Comparison of ENCODE assay signal across 8 mouse cellular contexts in genomic region chr7:34389277-34390085, GRCm38 (mm10). TPM values are rescaled to one million over a fixed set of nuclear protein-coding genes. Genes with fewer than 3 reads are reported as not detected.
A peak's percentile ranks its signal among the peaks of the same experiment; 100 is the strongest.
DNase-seq lines count a peak whose midpoint lies in the region; ATAC-seq and TF ChIP-seq lines count a peak whose summit lies in the region.

No protein-coding gene starts in this region.

- WGBS in hindbrain, postnatal 0 days, result 1% methylated on average over 68 of the region's 100 CpGs

- DNase-seq in gastrocnemius, adult 2 months, result peak; percentile 98
- DNase-seq in hindbrain, postnatal 0 days (ENCODE audit: low spot score), result peak; percentile 97
- peak; percentile 93 to 95 for DNase-seq in left cerebral cortex, adult 18-20 months (ENCODE audit: low spot score in 2 of 2)
- DNase-seq in lung, postnatal 4 days, result peak; percentile 96 to 97
- peak; percentile 95 for DNase-seq in retina, postnatal 1 day
- peak; percentile 97 for DNase-seq in thymus, postnatal 4 days

- H3K4me3 ChIP-seq in gastrocnemius, adult 2 months, result peak overlapping the region; percentile 94
- H3K4me3 ChIP-seq in hindbrain, postnatal 0 days (ENCODE audit: low read length), result peak overlapping the region; percentile 80

- no peaks in the 10 kb centered on the region for H3K27me3 ChIP-seq in hindbrain, postnatal 0 days (ENCODE audit: insufficient read depth, low read length)

- ATAC-seq in activated CD4-positive, CD25-positive, alpha-beta regulatory T cell, adult 4 months, result peak; percentile 62
- peak; percentile 85 for ATAC-seq in common myeloid progenitor, adult 5-6 weeks (replicated peaks; ENCODE audit: low read depth, poor library complexity, severe bottlenecking)
- peak; percentile 96 for ATAC-seq in hindbrain, postnatal 0 days

- intact Hi-C loops in gastrocnemius, adult 2 months (cut with DNase I), result loop anchor here (5.0 kb wide), 1 partner anchor 268 kb away; the partner anchor contains the start of gene Kctd15

- TF ChIP-seq CTCF in gastrocnemius, adult 2 months (IDR thresholded peaks at IDR 0.05), result no peak
- no peak for TF ChIP-seq CTCF in hindbrain, postnatal 0 days (IDR thresholded peaks at IDR 0.05; ENCODE audit: low read depth)

- H3K4me2 ChIP-seq in hindbrain, postnatal 0 days (ENCODE audit: low read depth, low read length), result peak overlapping the region; percentile 75

- no peaks in the 10 kb centered on the region for H3K36me3 ChIP-seq in hindbrain, postnatal 0 days (ENCODE audit: insufficient read depth, low read length)

- peak overlapping the region; percentile 90 for H3K9ac ChIP-seq in hindbrain, postnatal 0 days (replicated peaks; ENCODE audit: low read length)

- H3K27ac ChIP-seq in gastrocnemius, adult 2 months, result peak overlapping the region; percentile 100
- peak overlapping the region; percentile 98 for H3K27ac ChIP-seq in hindbrain, postnatal 0 days

- H3K9me3 ChIP-seq in hindbrain, postnatal 0 days (ENCODE audit: low read length), result no peaks in the 10 kb centered on the region

- peaks cover 21% of the 10 kb centered on the region for H3K4me1 ChIP-seq in hindbrain, postnatal 0 days (ENCODE audit: insufficient read depth, low read length)

RNA-seq across cellular contexts. Expression of gene Lsm14a, which starts 3.6 kb away (rescaled TPM):
- polyA plus RNA-seq in activated CD4-positive, CD25-positive, alpha-beta regulatory T cell, adult 4 months (2017; shearing (Covaris generic)), result 10 to 100 TPM; 43.9 to 51.3 TPM
- 64.2 and 105 TPM in 2 replicates for total RNA-seq in common myeloid progenitor, adult 5-6 weeks (2017)
- total RNA-seq in gastrocnemius, adult 2 months (2021), result 10 to 100 TPM; 92.8 to 96.2 TPM
- 28.0 and 44.9 TPM in 2 replicates for total RNA-seq in hindbrain, postnatal 0 days (2014; rRNA removed)
- polyA plus RNA-seq in hindbrain, postnatal 0 days (2015; fragmentation: Nextera tagmentation; extraction: Ambion mirVana), result 46.0 and 46.1 TPM in 2 replicates
- total RNA-seq in left cerebral cortex, adult 18-20 months (2021), result 10 to 100 TPM; 82.1 to 94.8 TPM

Comparison
In these comparisons a context has a peak if more than half of its experiments do, and no peak if none do; other contexts are left out.
1. Peak in every context shown above with its lines: DNase-seq, ATAC-seq, H3K4me3 ChIP-seq and H3K27ac ChIP-seq.